21 mouse cellular contexts compared by ENCODE assay signal in the genomic region with DNA sequence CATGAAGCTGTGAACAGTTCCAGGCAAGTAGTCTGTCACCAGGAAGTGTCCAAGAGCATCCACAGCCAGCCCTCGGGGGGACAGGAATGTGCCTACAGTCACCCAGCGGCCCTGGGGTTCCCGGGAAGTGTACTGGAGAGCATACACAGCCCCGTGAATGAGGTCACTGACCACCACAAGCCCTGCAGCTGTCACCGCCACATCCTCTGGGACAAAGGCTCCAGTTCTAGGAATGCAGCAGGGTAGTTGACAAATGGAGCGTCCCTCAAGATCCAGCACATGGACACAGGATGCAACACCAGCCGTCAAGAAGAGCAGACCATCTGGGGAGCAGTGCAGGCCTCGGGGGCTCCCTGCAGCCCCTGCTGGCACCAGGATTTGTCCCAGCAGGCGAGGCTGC. TPM values are rescaled to one million over a fixed set of nuclear protein-coding genes. Genes with fewer than 3 reads are reported as not detected.
DNase-seq lines count a peak whose midpoint lies in the region; ATAC-seq lines count a peak whose summit lies in the region.
"Had no signal": no experiment of that assay in that cellular context is flagged by ENCODE, and none has a peak within 500 bp of the region (broad histone marks: within the 10 kb centered on the region; RNA-seq: fewer than 3 reads in every experiment).

No protein-coding gene starts in this region.

- peak overlapping the region; percentile 47 for H3K27ac ChIP-seq in heart, embryonic 12.5 days (ENCODE audit: poor library complexity, severe bottlenecking)
- peak overlapping the region; percentile 59; the same call in 1 of the 2 replicates for H3K27ac ChIP-seq in limb, embryonic 10.5 days
- H3K27ac ChIP-seq: gastrocnemius, adult 2 months; hindbrain, postnatal 0 days; limb, embryonic 12.5 days; midbrain, embryonic 15.5 days had no signal

- no peak overlapping the region for H3K4me3 ChIP-seq in heart, embryonic 12.5 days
- H3K4me3 ChIP-seq in limb, embryonic 10.5 days = no peak overlapping the region
- H3K4me3 ChIP-seq: gastrocnemius, adult 2 months; limb, embryonic 12.5 days; midbrain, embryonic 15.5 days had no signal

- H3K4me2 ChIP-seq in heart, embryonic 12.5 days = peak overlapping the region; percentile 33; the same call in 1 of the 2 replicates
- H3K4me2 ChIP-seq: limb, embryonic 12.5 days; midbrain, embryonic 15.5 days had no signal

- H3K9me3 ChIP-seq in heart, embryonic 12.5 days (replicated peaks) = no peaks in the 10 kb centered on the region
- no peaks in the 10 kb centered on the region for H3K9me3 ChIP-seq in limb, embryonic 10.5 days (replicated peaks)
- H3K9me3 ChIP-seq: limb, embryonic 12.5 days; midbrain, embryonic 15.5 days had no signal

- H3K27me3 ChIP-seq in heart, embryonic 12.5 days (replicated peaks) = peaks cover 4% of the 10 kb centered on the region; the same call in 1 of the 2 replicates
- H3K27me3 ChIP-seq in limb, embryonic 10.5 days (ENCODE audit: low read depth, poor library complexity, severe bottlenecking) = 0 out of 2 replicates have a peak, but pooled peaks cover 2% of the 10 kb centered on the region
- H3K27me3 ChIP-seq: midbrain, embryonic 15.5 days had no signal

- intact Hi-C loops in heart, postnatal 14 days (cut with DNase I) = no loop called here

- WGBS in heart, embryonic 12.5 days = 61% methylated on average over 9 of the region's 9 CpGs
- 77% methylated on average over 9 of the region's 9 CpGs for WGBS in limb, embryonic 10.5 days

- no peak for ATAC-seq in heart, embryonic 12.5 days (ENCODE audit: insufficient number of reproducible peaks, low FRiP score)
- ATAC-seq: hindbrain, postnatal 0 days; midbrain, embryonic 15.5 days had no signal

- H3K36me3 ChIP-seq in heart, embryonic 12.5 days = 0 out of 2 replicates have a peak, but pooled peaks cover 2% of the 10 kb centered on the region
- peaks cover 4% of the 10 kb centered on the region for H3K36me3 ChIP-seq in limb, embryonic 10.5 days
- H3K36me3 ChIP-seq: midbrain, embryonic 15.5 days had no signal

- no peak for DNase-seq in heart, postnatal 14 days
- peak; percentile 53 for DNase-seq in retina, postnatal 1 day
- DNase-seq in retina, embryonic 14.5 days (ENCODE audit: low spot score) = no peak
- no peak for DNase-seq in limb, embryonic 10.5 days (ENCODE audit: low spot score)
- no peak for DNase-seq in adrenal gland, postnatal 10 days
- DNase-seq in adrenal gland, postnatal 36 days = no peak
- DNase-seq: cerebellum, adult 18-20 months; cerebellum, postnatal 36 days; gastrocnemius, adult 2 months; heart, adult 18-20 months; kidney, adult 2 months; kidney, postnatal 36 days had no signal

- peak overlapping the region; percentile 6; the same call in 1 of the 2 replicates for H3K9ac ChIP-seq in heart, embryonic 12.5 days
- H3K9ac ChIP-seq: limb, embryonic 12.5 days; midbrain, embryonic 15.5 days had no signal

- H3K4me1 ChIP-seq in heart, embryonic 12.5 days (replicated peaks) = peaks cover 15% of the 10 kb centered on the region
- H3K4me1 ChIP-seq in limb, embryonic 10.5 days = peaks cover 43% of the 10 kb centered on the region

RNA-seq across cellular contexts. Expression of gene Pigq, which starts 1.0 kb away (rescaled TPM):
- polyA plus RNA-seq in heart, embryonic 12.5 days (2016; fragmentation: Nextera tagmentation; extraction: Ambion mirVana) = 69.8 and 72.1 TPM in 2 replicates
- 10 to 100 TPM; 60.6 to 62.7 TPM for total RNA-seq in heart, postnatal 14 days (2021)
- 65.2 and 72.1 TPM in 2 replicates for polyA plus RNA-seq in limb, embryonic 10.5 days (2016; fragmentation: Nextera tagmentation; extraction: Ambion mirVana)
- 100 to 1,000 TPM; 101 to 118 TPM for total RNA-seq in adrenal gland, postnatal 10 days (2021)
- 100 to 1,000 TPM in 1 of 2 experiments, 10 to 100 TPM in 1; 96.8 to 117 TPM for total RNA-seq in adrenal gland, postnatal 36 days (2021)

RNA-seq across cellular contexts. Expression of gene Nhlrc4, which starts 1.0 kb away (rescaled TPM):
- polyA plus RNA-seq in heart, embryonic 12.5 days (2016; fragmentation: Nextera tagmentation; extraction: Ambion mirVana) = 0.36 and 1.2 TPM in 2 replicates
- under 1 TPM in 1 of 2 experiments, not detected in 1; 0.17 TPM for total RNA-seq in heart, postnatal 14 days (2021)
- polyA plus RNA-seq in limb, embryonic 10.5 days (2016; fragmentation: Nextera tagmentation; extraction: Ambion mirVana) = 0.10 and 0.18 TPM in 2 replicates
- total RNA-seq in adrenal gland, postnatal 10 days (2021) = 1 to 10 TPM in 1 of 2 experiments, under 1 TPM in 1; 0.30 to 1.4 TPM
- not detected for total RNA-seq in adrenal gland, postnatal 36 days (2021)
- total RNA-seq: adrenal gland, adult 18-20 months; gastrocnemius, adult 2 months; heart, postnatal 25 days; layer of hippocampus, postnatal 14 days; megakaryocyte progenitor cell, adult 5-6 weeks had no signal

RNA-seq across cellular contexts. Expression of gene A930017K11Rik, which starts 8.6 kb away (rescaled TPM):
- 0.08 and 0.17 TPM in 2 replicates for polyA plus RNA-seq in heart, embryonic 12.5 days (2016; fragmentation: Nextera tagmentation; extraction: Ambion mirVana)
- total RNA-seq in heart, postnatal 14 days (2021) = not detected
- polyA plus RNA-seq in limb, embryonic 10.5 days (2016; fragmentation: Nextera tagmentation; extraction: Ambion mirVana) = 0.08 and 0.20 TPM in 2 replicates
- not detected for total RNA-seq in adrenal gland, postnatal 10 days (2021)
- total RNA-seq in adrenal gland, postnatal 36 days (2021) = not detected
- total RNA-seq: adrenal gland, adult 18-20 months; ES-E14; gastrocnemius, adult 2 months; megakaryocyte progenitor cell, adult 5-6 weeks had no signal

RNA-seq across cellular contexts. Expression of gene Rab40c, which starts 24.2 kb away (rescaled TPM):
- polyA plus RNA-seq in heart, embryonic 12.5 days (2016; fragmentation: Nextera tagmentation; extraction: Ambion mirVana) = 17.1 and 18.1 TPM in 2 replicates
- 10 to 100 TPM; 14.4 to 20.0 TPM for total RNA-seq in heart, postnatal 14 days (2021)
- polyA plus RNA-seq in limb, embryonic 10.5 days (2016; fragmentation: Nextera tagmentation; extraction: Ambion mirVana) = 37.5 and 37.9 TPM in 2 replicates
- total RNA-seq in adrenal gland, postnatal 10 days (2021) = 10 to 100 TPM; 16.9 to 25.6 TPM
- total RNA-seq in adrenal gland, postnatal 36 days (2021) = 10 to 100 TPM; 20.6 to 46.0 TPM

RNA-seq across cellular contexts. Expression of gene Capn15, which starts 41.8 kb away (rescaled TPM):
- polyA plus RNA-seq in heart, embryonic 12.5 days (2016; fragmentation: Nextera tagmentation; extraction: Ambion mirVana) = 16.9 and 18.0 TPM in 2 replicates
- 10 to 100 TPM; 11.4 to 13.1 TPM for total RNA-seq in heart, postnatal 14 days (2021)
- 38.7 and 38.9 TPM in 2 replicates for polyA plus RNA-seq in limb, embryonic 10.5 days (2016; fragmentation: Nextera tagmentation; extraction: Ambion mirVana)
- total RNA-seq in adrenal gland, postnatal 10 days (2021) = 10 to 100 TPM; 15.8 to 16.2 TPM
- 10 to 100 TPM; 16.7 to 23.8 TPM for total RNA-seq in adrenal gland, postnatal 36 days (2021)
